Mouse (Mus musculus): Measurements from ENCODE around the gene St6galnac6.

Gene St6galnac6

GRCm38 (mm10) chr2:32636617-32637016 lies 37.1 kb downstream of the St6galnac6 start:
- CTCF ChIA-PET: interaction anchor here in 3 of 4 experiments (0.9 to 1.8 kb wide), 8 partner anchors 8 to 221 kb away, joined by 3 to 6 read pairs (median 4); partner anchors contain the start of gene Eng (in 1 of the 3)
- POLR2A ChIA-PET: interaction anchor here in 3 of 4 experiments (0.6 to 12.3 kb wide), 28 partner anchors 8 to 339 kb away, joined by 3 to 115 read pairs (median 6); partner anchors contain the start of genes Eng (in 3 of the 3) and Fpgs (in 1 of the 3)

- POLR2A ChIA-PET: interaction anchor here (0.5 to 12.3 kb wide), 43 partner anchors 8 to 303 kb away, joined by 3 to 115 read pairs (median 4); partner anchors contain the start of genes Eng (in 4 of the 4) and Fpgs (in 1 of the 4)
- CTCF ChIA-PET: interaction anchor here (0.6 to 1.8 kb wide), 12 partner anchors 8 to 1828 kb away, joined by 3 to 15 read pairs (median 4); partner anchors contain the start of gene Eng (in 1 of the 4)
Measured at GRCm38 (mm10) chr2:32637778-32638281, 38.3 kb downstream of the St6galnac6 start.

DNA sequence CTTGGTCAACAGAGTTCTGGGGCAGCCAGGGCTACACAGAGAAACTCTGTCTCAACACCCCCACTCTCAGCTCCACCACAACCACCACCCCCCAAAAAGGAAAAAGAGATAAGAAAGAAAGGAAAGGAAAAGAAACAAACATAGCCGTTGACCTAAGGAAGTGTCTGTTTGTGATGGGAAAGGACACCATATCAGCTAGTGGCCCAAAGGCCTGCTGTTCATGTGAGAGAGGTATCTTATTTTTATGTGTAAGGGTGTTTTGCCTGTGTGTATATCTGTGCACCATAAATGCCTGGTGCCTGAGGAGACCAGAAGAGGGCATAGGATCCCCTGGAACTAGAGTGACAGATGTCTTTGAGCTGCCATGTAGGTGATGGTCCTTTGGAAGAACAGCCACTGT lies 40.1 kb downstream of the St6galnac6 start:
- CTCF ChIA-PET: interaction anchor here in 1 of 4 experiments (1.9 kb wide), 1 partner anchor 50 kb away, joined by 7 read pairs; no protein-coding TSS in a partner anchor
- POLR2A ChIA-PET: interaction anchor here (0.6 to 1.9 kb wide), 11 partner anchors 8 to 65 kb away, joined by 3 to 8 read pairs (median 4); partner anchors contain the start of gene Pip5kl1 (in 1 of the 4)

GRCm38 (mm10) chr2:32640550-32641051 lies 41.1 kb downstream of the St6galnac6 start:
- ChIA-PET CTCF (interaction anchor here (0.6 to 1.9 kb wide), 7 partner anchors 8 to 557 kb away, joined by 3 to 8 read pairs (median 4); no protein-coding TSS in a partner anchor), POLR2A (interaction anchor here (0.6 to 1.9 kb wide), 18 partner anchors 8 to 666 kb away, joined by 3 to 8 read pairs (median 4); partner anchors contain the start of genes Dpm2 (in 1 of the 4) and Nup214 (in 1 of the 4))

- POLR2A ChIA-PET: interaction anchor here in 3 of 4 experiments (0.6 to 1.5 kb wide), 5 partner anchors 9 to 616 kb away, joined by 3 to 5 read pairs (median 3); no protein-coding TSS in a partner anchor
Measured at GRCm38 (mm10) chr2:32641810-32642209, 42.3 kb downstream of the St6galnac6 start.

DNA sequence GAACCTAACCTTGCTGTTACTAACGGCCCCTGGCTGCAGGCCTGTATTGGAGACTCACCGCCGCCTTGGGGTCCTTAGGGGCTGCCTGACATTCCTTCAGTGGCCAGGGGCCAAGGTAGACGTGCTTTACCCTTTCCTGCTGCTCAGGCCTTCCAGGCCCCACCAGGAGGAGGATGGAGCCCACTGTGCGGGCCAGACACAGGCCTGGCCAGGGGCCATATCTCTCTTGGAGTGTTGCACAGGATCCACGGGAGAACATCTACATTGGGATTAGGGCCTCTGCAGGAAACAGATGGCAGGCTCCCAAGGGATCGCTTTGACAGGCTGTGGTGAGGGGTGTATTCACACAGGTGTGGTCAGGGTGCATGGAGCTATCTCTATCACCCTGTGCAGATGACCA lies 43.3 kb downstream of the St6galnac6 start:
- ChIA-PET CTCF (interaction anchor here in 1 of 4 experiments (1.0 to 1.1 kb wide), 2 partner anchors 14 to 17 kb away, joined by 3 read pairs; no protein-coding TSS in a partner anchor), POLR2A (interaction anchor here in 1 of 4 experiments (1.4 to 8.1 kb wide), 4 partner anchors 11 to 84 kb away, joined by 3 to 115 read pairs (median 16); no protein-coding TSS in a partner anchor)

More at GRCm38 (mm10) chr2:32641810-32642209, 42.3 kb downstream of the St6galnac6 start:
- CTCF ChIA-PET: interaction anchor here in 1 of 4 experiments (1.0 kb wide), 1 partner anchor 16 kb away, joined by 3 read pairs; no protein-coding TSS in a partner anchor

DNA sequence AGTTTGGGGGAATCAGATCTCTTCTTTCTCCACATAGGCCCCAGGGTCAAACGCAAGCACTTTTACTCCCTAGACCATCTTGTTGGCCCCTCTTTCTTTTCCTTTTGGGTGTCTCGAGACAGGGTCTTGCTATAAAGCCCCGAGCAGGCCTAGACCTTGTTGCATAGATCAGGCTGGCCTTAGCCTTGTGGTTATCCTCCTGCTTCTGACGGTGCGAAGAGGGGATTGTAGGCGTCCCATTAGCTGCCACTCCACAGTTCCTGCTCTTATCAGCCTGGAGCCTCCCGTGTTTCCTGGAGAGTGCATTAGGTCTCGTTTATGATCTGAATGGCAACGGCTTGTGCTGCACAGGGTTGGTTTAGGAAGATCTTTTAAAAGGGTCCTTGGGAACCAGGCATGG lies 44.6 kb downstream of the St6galnac6 start:
- POLR2A ChIA-PET: interaction anchor here in 2 of 4 experiments (1.0 to 8.1 kb wide), 12 partner anchors 9 to 971 kb away, joined by 3 to 115 read pairs (median 12); no protein-coding TSS in a partner anchor
- CTCF ChIA-PET: interaction anchor here in 3 of 4 experiments (0.5 to 2.2 kb wide), 5 partner anchors 10 to 139 kb away, joined by 3 to 6 read pairs (median 3); no protein-coding TSS in a partner anchor

- ChIA-PET CTCF (interaction anchor here (0.5 to 3.4 kb wide), 12 partner anchors 8 to 946 kb away, joined by 3 to 19 read pairs (median 4); no protein-coding TSS in a partner anchor), POLR2A (interaction anchor here in 3 of 4 experiments (0.6 to 8.1 kb wide), 24 partner anchors 9 to 561 kb away, joined by 3 to 115 read pairs (median 8); partner anchors contain the start of gene Fam78a (in 1 of the 3))
Measured at GRCm38 (mm10) chr2:32644799-32645475, 45.4 kb downstream of the St6galnac6 start.

GRCm38 (mm10) chr2:32645647-32646046 lies 46.1 kb downstream of the St6galnac6 start:
- ChIA-PET CTCF (interaction anchor here in 3 of 4 experiments (0.6 to 3.4 kb wide), 14 partner anchors 8 to 283 kb away, joined by 3 to 19 read pairs (median 6); no protein-coding TSS in a partner anchor), POLR2A (interaction anchor here (0.6 to 8.1 kb wide), 39 partner anchors 8 to 561 kb away, joined by 3 to 115 read pairs (median 7); partner anchors contain the start of genes 9430097D07Rik (in 1 of the 4), Fam78a (in 1 of the 4) and Pip5kl1 (in 1 of the 4))

GRCm38 (mm10) chr2:32646379-32647056 lies 47.0 kb downstream of the St6galnac6 start, which contains the start of gene Eng:
Gene Eng, plus strand, starts transcription at chr2:32646595.
- POLR2A ChIA-PET: interaction anchor here (0.6 to 8.1 kb wide), 54 partner anchors 8 to 335 kb away, joined by 3 to 115 read pairs (median 5); partner anchors contain the start of genes 9430097D07Rik (in 1 of the 4), Dpm2 (in 1 of the 4), Lrsam1 (in 1 of the 4) and Pip5kl1 (in 1 of the 4)
- CTCF ChIA-PET: interaction anchor here (0.6 to 3.4 kb wide), 18 partner anchors 9 to 944 kb away, joined by 3 to 19 read pairs (median 6); partner anchors contain the start of gene Pip5kl1 (in 1 of the 4)

DNA sequence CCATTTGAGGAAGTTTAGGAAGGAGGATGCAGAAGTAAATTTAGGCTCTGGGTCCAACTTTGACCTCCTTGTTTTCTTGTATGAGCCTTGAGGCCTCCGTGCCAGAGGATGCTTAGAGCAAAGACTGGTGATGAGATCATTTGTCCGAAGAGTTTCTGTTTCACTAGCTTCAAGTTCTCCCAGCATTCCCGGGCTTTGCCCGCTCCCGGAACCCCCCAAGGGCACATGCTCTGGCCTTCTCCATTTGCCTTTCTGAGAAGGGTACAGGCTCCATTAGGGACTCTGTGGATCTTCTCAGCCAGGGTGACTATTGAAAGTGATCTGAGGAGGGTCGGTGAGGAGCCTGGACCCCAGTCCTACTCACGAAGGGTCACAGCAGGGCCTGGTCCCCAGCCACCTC lies 47.9 kb downstream of the St6galnac6 start:
- ChIA-PET POLR2A (interaction anchor here in 3 of 4 experiments (0.7 to 8.1 kb wide), 36 partner anchors 8 to 335 kb away, joined by 3 to 115 read pairs (median 7); partner anchors contain the start of genes 9430097D07Rik (in 1 of the 3), Dpm2 (in 1 of the 3), Lrsam1 (in 1 of the 3) and Pip5kl1 (in 1 of the 3)), CTCF (interaction anchor here (0.7 to 3.4 kb wide), 9 partner anchors 15 to 281 kb away, joined by 3 to 19 read pairs (median 6); no protein-coding TSS in a partner anchor)

GRCm38 (mm10) chr2:32653764-32654163 lies 54.3 kb downstream of the St6galnac6 start:
- ChIA-PET CTCF (interaction anchor here in 1 of 4 experiments (1.1 to 2.4 kb wide), 4 partner anchors 9 to 259 kb away, joined by 3 to 10 read pairs (median 3); no protein-coding TSS in a partner anchor), POLR2A (interaction anchor here (0.7 to 4.6 kb wide), 32 partner anchors 8 to 103 kb away, joined by 3 to 29 read pairs (median 3); partner anchors contain the start of genes Eng (in 1 of the 4), St6galnac4 (in 1 of the 4) and Tor2a (in 1 of the 4))

- CTCF ChIA-PET: interaction anchor here in 3 of 4 experiments (0.7 to 1.4 kb wide), 10 partner anchors 10 to 258 kb away, joined by 3 to 12 read pairs (median 3); partner anchors contain the start of gene Cfap157 (in 1 of the 3)
- POLR2A ChIA-PET: interaction anchor here in 3 of 4 experiments (0.6 to 8.7 kb wide), 19 partner anchors 9 to 164 kb away, joined by 3 to 54 read pairs (median 4); partner anchors contain the start of gene Eng (in 2 of the 3)
Measured at GRCm38 (mm10) chr2:32654743-32655393, 55.4 kb downstream of the St6galnac6 start.

DNA sequence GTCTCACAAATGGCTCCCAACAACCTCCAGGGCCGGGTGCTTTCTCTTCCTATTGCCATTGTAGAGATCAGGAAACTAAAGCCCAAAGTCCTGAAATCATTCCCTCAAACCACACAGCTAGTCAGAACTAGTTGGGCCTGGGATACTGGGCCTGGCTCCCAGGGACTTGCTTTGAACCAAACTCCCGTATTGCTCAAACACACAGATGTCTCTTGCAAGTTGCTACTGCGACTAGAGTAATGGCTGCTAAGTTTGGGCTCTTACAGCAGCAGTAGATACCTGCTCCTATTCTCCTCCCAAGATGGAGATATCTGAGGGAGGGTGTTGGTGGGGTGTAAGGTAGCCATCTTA lies 55.9 kb downstream of the St6galnac6 start:
- POLR2A ChIA-PET: interaction anchor here in 2 of 4 experiments (0.6 to 8.7 kb wide), 13 partner anchors 9 to 187 kb away, joined by 3 to 54 read pairs (median 4); partner anchors contain the start of gene Eng (in 2 of the 2)

DNA sequence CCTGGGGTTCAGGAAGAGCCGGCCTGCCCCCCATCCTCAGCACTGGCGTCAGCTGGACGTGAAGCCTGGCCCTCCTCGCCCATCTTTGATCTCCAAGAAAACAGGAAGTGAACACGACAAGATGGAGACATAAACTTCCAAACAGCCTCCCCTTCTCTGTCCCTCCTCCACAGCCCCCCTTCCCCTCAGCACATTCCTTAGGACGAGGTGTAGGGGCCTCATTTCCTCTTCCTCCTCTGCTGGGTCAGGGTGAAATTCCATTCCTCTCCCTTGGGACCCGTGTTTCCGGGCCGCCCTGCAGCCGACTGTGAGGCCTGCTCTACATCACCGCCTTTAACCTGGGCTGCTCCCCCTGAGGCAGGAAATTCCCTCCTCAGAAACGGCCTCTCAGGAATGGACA lies 56.3 kb downstream of the St6galnac6 start:
- CTCF ChIA-PET: interaction anchor here in 2 of 4 experiments (0.5 to 1.4 kb wide), 5 partner anchors 24 to 38 kb away, joined by 3 to 4 read pairs (median 3); no protein-coding TSS in a partner anchor
- POLR2A ChIA-PET: interaction anchor here in 2 of 4 experiments (0.6 to 8.7 kb wide), 11 partner anchors 10 to 187 kb away, joined by 3 to 54 read pairs (median 4); partner anchors contain the start of gene Eng (in 2 of the 2)

More for the DNA sequence above, 55.9 kb downstream of the St6galnac6 start:
- CTCF ChIA-PET: interaction anchor here in 2 of 4 experiments (0.8 to 1.4 kb wide), 4 partner anchors 23 to 38 kb away, joined by 3 to 4 read pairs (median 3); no protein-coding TSS in a partner anchor

All from embryonic stem cell, embryonic (primary cell).